15 mouse cellular contexts compared by ENCODE assay signal in genomic region chr5:115958814-115959213, GRCm38 (mm10).
"Had no signal": no experiment of that assay in that cellular context is flagged by ENCODE, and none has a peak within 500 bp of the region (broad histone marks: within the 10 kb centered on the region; RNA-seq: fewer than 3 reads in every experiment).

No protein-coding gene starts in this region.

- H3K4me3 ChIP-seq: limb, embryonic 15.5 days; megakaryocyte, embryonic 14.5 days; midbrain, embryonic 12.5 days; neural tube, embryonic 13.5 days had no signal

- H3K4me1 ChIP-seq: limb, embryonic 15.5 days; midbrain, embryonic 12.5 days; neural tube, embryonic 13.5 days had no signal

- H3K27me3 ChIP-seq: limb, embryonic 15.5 days; megakaryocyte, embryonic 14.5 days; midbrain, embryonic 12.5 days; neural tube, embryonic 13.5 days had no signal

- H3K9me3 ChIP-seq: limb, embryonic 15.5 days; neural tube, embryonic 13.5 days had no signal

- DNase-seq: kidney, adult 8-10 months; layer of hippocampus, adult 9-11 months; layer of hippocampus, postnatal 36 days; lung, embryonic 14.5 days; lung, postnatal 10 days; retina, postnatal 1 day; right cerebral cortex, postnatal 14 days had no signal

- H3K9ac ChIP-seq: limb, embryonic 15.5 days; lung, embryonic 14.5 days; midbrain, embryonic 12.5 days; neural tube, embryonic 13.5 days had no signal

- H3K27ac ChIP-seq: limb, embryonic 15.5 days; macrophage; midbrain, embryonic 12.5 days; neural tube, embryonic 13.5 days had no signal

- H3K4me2 ChIP-seq: limb, embryonic 15.5 days; lung, embryonic 14.5 days; midbrain, embryonic 12.5 days; neural tube, embryonic 13.5 days had no signal

- ATAC-seq: inflammation-experienced regulatory T-cells, adult 6 months; intestine, postnatal 0 days; midbrain, embryonic 16.5 days had no signal
